Mouse (Mus musculus) spleen, postnatal 4 days (tissue): ENCODE data around the gene Macrod2.

Source experiments
- DNase-seq, 2 experiments: peaks; one replicate each; pipeline ENCODE4 v3.0.0; 2022; ENCODE audit warnings: low spot score in 2 of 2

Gene Macrod2

GRCm38 (mm10) chr2:141477585-141477984 is 1082.5 kb downstream of the Macrod2 start:
- DNase-seq, result no peak

GRCm38 (mm10) chr2:141490518-141490917 is 1095.4 kb downstream of the Macrod2 start:
- no peak for DNase-seq

GRCm38 (mm10) chr2:141505451-141505850 is 1110.3 kb downstream of the Macrod2 start:
- DNase-seq, result no peak

- no peak for DNase-seq
Observed at GRCm38 (mm10) chr2:141507929-141508897, 1113.1 kb downstream of the Macrod2 start.

- DNase-seq, result no peak
Observed at GRCm38 (mm10) chr2:141514976-141515375, 1119.9 kb downstream of the Macrod2 start.

- no peak for DNase-seq
Observed at GRCm38 (mm10) chr2:141522081-141522480, 1127.0 kb downstream of the Macrod2 start.

- DNase-seq, result no peak
Observed at GRCm38 (mm10) chr2:141545877-141546276, 1150.8 kb downstream of the Macrod2 start.

- no peak for DNase-seq
Observed at GRCm38 (mm10) chr2:141551701-141552100, 1156.6 kb downstream of the Macrod2 start.

- no peak for DNase-seq
Observed at GRCm38 (mm10) chr2:141556747-141557146, 1161.6 kb downstream of the Macrod2 start.

- DNase-seq, result no peak
Observed at GRCm38 (mm10) chr2:141558242-141558827, 1163.2 kb downstream of the Macrod2 start.

- no peak for DNase-seq
Observed at GRCm38 (mm10) chr2:141565986-141566385, 1170.9 kb downstream of the Macrod2 start.

GRCm38 (mm10) chr2:141571360-141571759 is 1176.3 kb downstream of the Macrod2 start:
- DNase-seq, result no peak

- DNase-seq, result no peak
Observed at GRCm38 (mm10) chr2:141578206-141578605, 1183.1 kb downstream of the Macrod2 start.

GRCm38 (mm10) chr2:141582431-141582830 is 1187.3 kb downstream of the Macrod2 start:
- DNase-seq, result no peak

GRCm38 (mm10) chr2:141582933-141583332 is 1187.8 kb downstream of the Macrod2 start:
- no peak for DNase-seq

GRCm38 (mm10) chr2:141587290-141587689 is 1192.2 kb downstream of the Macrod2 start:
- DNase-seq, result no peak

- DNase-seq, result no peak
Observed at GRCm38 (mm10) chr2:141591326-141591725, 1196.2 kb downstream of the Macrod2 start.

- no peak for DNase-seq
Observed at GRCm38 (mm10) chr2:141594811-141595210, 1199.7 kb downstream of the Macrod2 start.

GRCm38 (mm10) chr2:141617721-141618120 is 1222.6 kb downstream of the Macrod2 start:
- DNase-seq, result no peak

GRCm38 (mm10) chr2:141618257-141618656 is 1223.1 kb downstream of the Macrod2 start:
- DNase-seq, result no peak

- DNase-seq, result no peak
Observed at GRCm38 (mm10) chr2:141664051-141664450, 1268.9 kb downstream of the Macrod2 start.

GRCm38 (mm10) chr2:141672814-141673213 is 1277.7 kb downstream of the Macrod2 start:
- no peak for DNase-seq

- no peak for DNase-seq
Observed at GRCm38 (mm10) chr2:141673405-141673804, 1278.3 kb downstream of the Macrod2 start.
